Comparison of ENCODE assay signal across 8 mouse cellular contexts in genomic region chr7:28214142-28214541, GRCm38 (mm10). TPM values are rescaled to one million over a fixed set of nuclear protein-coding genes. Genes with fewer than 3 reads are reported as not detected.
DNase-seq lines count a peak whose midpoint lies in the region; ATAC-seq and TF ChIP-seq lines count a peak whose summit lies in the region.

No protein-coding gene starts in this region.

- 26% methylated on average over 10 of the region's 10 CpGs for WGBS in liver, adult 2 months
- WGBS in liver, embryonic 11.5 days: 35% methylated on average over 10 of the region's 10 CpGs
- WGBS in hindbrain, embryonic 16.5 days: 30% methylated on average over 10 of the region's 10 CpGs

- no peaks in the 10 kb centered on the region for H3K36me3 ChIP-seq in liver, adult 2 months (ENCODE audit: control insufficient read depth, insufficient read depth, low read length)
- H3K36me3 ChIP-seq in liver, embryonic 11.5 days (ENCODE audit: control insufficient read depth, insufficient read depth, low read length): no peaks in the 10 kb centered on the region
- H3K36me3 ChIP-seq in hindbrain, embryonic 16.5 days (ENCODE audit: control insufficient read depth, insufficient read depth, low read length): no peaks in the 10 kb centered on the region

- H3K9me3 ChIP-seq in liver, embryonic 11.5 days (ENCODE audit: control insufficient read depth, low read length): no peaks in the 10 kb centered on the region
- H3K9me3 ChIP-seq in hindbrain, embryonic 16.5 days (ENCODE audit: control insufficient read depth, low read length): no peaks in the 10 kb centered on the region

- no peaks in the 10 kb centered on the region for H3K79me2 ChIP-seq in liver, adult 2 months (ENCODE audit: control insufficient read depth, insufficient read depth, low read length)

- H3K27ac ChIP-seq in liver, adult 2 months (replicated peaks; ENCODE audit: insufficient read depth, low read depth, low read length): no peak overlapping the region
- H3K27ac ChIP-seq in liver, embryonic 11.5 days (ENCODE audit: low read depth, low read length): no peak overlapping the region
- H3K27ac ChIP-seq in hindbrain, embryonic 16.5 days (ENCODE audit: low read depth, low read length): no peak overlapping the region

- H3K27me3 ChIP-seq in liver, adult 2 months (ENCODE audit: control insufficient read depth, insufficient read depth, low read length): no peaks in the 10 kb centered on the region
- no peaks in the 10 kb centered on the region for H3K27me3 ChIP-seq in liver, embryonic 11.5 days (replicated peaks; ENCODE audit: control insufficient read depth, insufficient read depth, low read length)
- no peaks in the 10 kb centered on the region for H3K27me3 ChIP-seq in hindbrain, embryonic 16.5 days (replicated peaks; ENCODE audit: control insufficient read depth, insufficient read depth, low read length)

- TF ChIP-seq POLR2A in liver, adult 2 months (IDR thresholded peaks at IDR 0.05; ENCODE audit: extremely low read depth, insufficient read depth, low read length): no peak

- no peak overlapping the region for H3K4me2 ChIP-seq in liver, embryonic 11.5 days
- no peak overlapping the region for H3K4me2 ChIP-seq in hindbrain, embryonic 16.5 days (ENCODE audit: low read length)

- H3K4me1 ChIP-seq in liver, adult 2 months (ENCODE audit: control insufficient read depth, insufficient read depth, low read length): no peaks in the 10 kb centered on the region
- no peaks in the 10 kb centered on the region for H3K4me1 ChIP-seq in liver, embryonic 11.5 days (replicated peaks; ENCODE audit: control insufficient read depth, insufficient read depth, low read length)
- H3K4me1 ChIP-seq in hindbrain, embryonic 16.5 days (ENCODE audit: control insufficient read depth, insufficient read depth, low read depth, low read length): no peaks in the 10 kb centered on the region

- no peak for ATAC-seq in liver, embryonic 11.5 days (replicated peaks; ENCODE audit: low FRiP score)
- ATAC-seq in hindbrain, embryonic 16.5 days: no peak

- TF ChIP-seq CTCF in liver, adult 2 months (IDR thresholded peaks at IDR 0.05; ENCODE audit: low read depth, low read length): peak; percentile 96

- H3K4me3 ChIP-seq in liver, adult 2 months (ENCODE audit: insufficient read depth, low read depth, low read length): no peak overlapping the region
- no peak overlapping the region for H3K4me3 ChIP-seq in liver, embryonic 11.5 days (ENCODE audit: low read depth, low read length)
- H3K4me3 ChIP-seq in hindbrain, embryonic 16.5 days (ENCODE audit: low read length): no peak overlapping the region

- H3K9ac ChIP-seq in liver, adult 2 months (ENCODE audit: low read depth, low read length): no peak overlapping the region
- H3K9ac ChIP-seq in liver, embryonic 11.5 days (ENCODE audit: low read depth, low read length): no peak overlapping the region
- no peak overlapping the region for H3K9ac ChIP-seq in hindbrain, embryonic 16.5 days (ENCODE audit: low read depth, low read length)

- DNase-seq in liver, adult 2 months (ENCODE audit: extremely low read depth, low read depth, low spot score): peak; percentile 35
- DNase-seq in liver, embryonic 11.5 days (ENCODE audit: low spot score): no peak
- peak; percentile 93 for DNase-seq in R1 (ENCODE audit: low read depth, low spot score)
- peak; percentile 56 for DNase-seq in cerebellum, adult 8-10 months
- peak; percentile 19 to 37 for DNase-seq in heart, adult 9 months (ENCODE audit: low spot score in 2 of 2)
- DNase-seq in lung, adult 18-20 months: peak; percentile 56 to 64
- DNase-seq in spleen, adult 12 weeks (ENCODE audit: low spot score): peak; percentile 42

RNA-seq across cellular contexts. Expression of gene Dyrk1b, which starts 34.9 kb away (rescaled TPM):
- 7.0 and 9.7 TPM in 2 replicates for total RNA-seq in liver, adult 2 months (2014; rRNA removed)
- polyA plus RNA-seq in liver, adult 2 months (2012; rRNA removed): 14.8 and 16.6 TPM in 2 replicates
- 5.2 and 6.0 TPM in 2 replicates for polyA plus RNA-seq in liver, embryonic 11.5 days (2014; fragmentation: Nextera tagmentation; extraction: Ambion mirVana)
- polyA plus RNA-seq in hindbrain, embryonic 16.5 days (2015; fragmentation: Nextera tagmentation; extraction: Ambion mirVana): 8.1 and 9.9 TPM in 2 replicates

RNA-seq across cellular contexts. Expression of gene Fbl, which starts 44.6 kb away (rescaled TPM):
- total RNA-seq in liver, adult 2 months (2014; rRNA removed): 34.0 and 38.6 TPM in 2 replicates
- polyA plus RNA-seq in liver, adult 2 months (2012; rRNA removed): 32.7 and 36.0 TPM in 2 replicates
- 39.9 and 51.2 TPM in 2 replicates for polyA plus RNA-seq in liver, embryonic 11.5 days (2014; fragmentation: Nextera tagmentation; extraction: Ambion mirVana)
- polyA plus RNA-seq in hindbrain, embryonic 16.5 days (2015; fragmentation: Nextera tagmentation; extraction: Ambion mirVana): 57.1 and 66.1 TPM in 2 replicates

RNA-seq across cellular contexts. Expression of gene Eid2, which starts 53.5 kb away (rescaled TPM):
- total RNA-seq in liver, adult 2 months (2014; rRNA removed): 0.28 and 0.47 TPM in 2 replicates
- polyA plus RNA-seq in liver, adult 2 months (2012; rRNA removed): 0.35 and 0.50 TPM in 2 replicates
- polyA plus RNA-seq in liver, embryonic 11.5 days (2014; fragmentation: Nextera tagmentation; extraction: Ambion mirVana): 3.8 and 4.6 TPM in 2 replicates
- 2.9 and 3.7 TPM in 2 replicates for polyA plus RNA-seq in hindbrain, embryonic 16.5 days (2015; fragmentation: Nextera tagmentation; extraction: Ambion mirVana)
